Mouse (Mus musculus): ENCODE data around the gene A430078G23Rik. TPM values are rescaled to one million over a fixed set of nuclear protein-coding genes. Genes with fewer than 3 reads are reported as not detected.
"Not testable (repeated sequence)": the region's sequence is repeated elsewhere in the genome, so short reads cannot be mapped to it uniquely, and the experiment has no call there.

The A430078G23Rik gene
- total and polyA plus RNA-seq, 3 experiments = 0.15 to 0.44 TPM; not detected in 1

GRCm38 (mm10) chr8:3314345-3314744 is 38.9 kb upstream of the A430078G23Rik start:
- Histone ChIP-seq H3K9me3 (replicated peaks) (no peaks in the 10 kb centered on the region), H3K4me1 (ENCODE audit: insufficient read depth, low read depth, low read length) (no peaks in the 10 kb centered on the region), H3K27me3 (ENCODE audit: insufficient read depth, low read length) (0 out of 2 replicates have a peak, but pooled peaks cover 2% of the 10 kb centered on the region), H3K4me3 (ENCODE audit: low read depth, low read length) (no peak overlapping the region), H3K36me3 (replicated peaks) (no peaks in the 10 kb centered on the region)
- ATAC-seq (ENCODE audit: extremely low read depth, insufficient number of reproducible peaks, low FRiP score, poor library complexity, severe bottlenecking) = no peak
- no peak for TF ChIP-seq POLR2AphosphoS5 (IDR thresholded peaks at IDR 0.05; ENCODE audit: insufficient replicate concordance, low read depth, low read length)
- TF ChIP-seq CTCF (IDR thresholded peaks at IDR 0.05; ENCODE audit: low read depth, low read length) = no peak
- TF ChIP-seq GATA2 (IDR thresholded peaks at IDR 0.05; ENCODE audit: borderline replicate concordance, low read depth, low read length) = no peak
- no peak for TF ChIP-seq TAL1 (conservative IDR thresholded peaks at IDR 0.05; ENCODE audit: low read depth, low read length)
- DNase-seq (ENCODE audit: low spot score) = no peak

DNA sequence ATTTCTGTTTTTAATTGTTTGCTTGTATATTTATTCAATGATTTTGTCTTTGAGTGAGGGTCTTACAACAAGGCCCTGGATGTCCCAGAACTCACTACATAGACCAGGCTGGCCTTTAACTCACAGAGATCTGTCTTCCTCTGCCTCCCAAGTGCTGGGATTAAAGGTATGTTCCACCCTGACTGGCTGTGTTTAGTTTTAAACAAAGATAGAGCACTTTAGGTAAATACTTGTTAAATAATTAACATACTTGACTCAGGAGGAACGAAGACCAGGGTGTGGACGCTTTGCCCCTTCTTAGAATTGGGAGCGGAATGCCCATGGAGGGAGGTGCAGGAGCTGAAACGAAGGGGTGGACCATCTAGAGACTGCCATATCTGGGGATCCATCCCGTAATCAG is 36.6 kb upstream of the A430078G23Rik start:
- Histone ChIP-seq H3K36me3 (replicated peaks) (no peaks in the 10 kb centered on the region), H3K9me3 (replicated peaks) (no peaks in the 10 kb centered on the region), H3K4me3 (ENCODE audit: low read depth, low read length) (no peak overlapping the region), H3K4me1 (ENCODE audit: insufficient read depth, low read depth, low read length) (no peaks in the 10 kb centered on the region), H3K27me3 (ENCODE audit: insufficient read depth, low read length) (0 out of 2 replicates have a peak, but pooled peaks cover 2% of the 10 kb centered on the region)
- ATAC-seq (ENCODE audit: extremely low read depth, insufficient number of reproducible peaks, low FRiP score, poor library complexity, severe bottlenecking) (no peak), DNase-seq (ENCODE audit: low spot score) (no peak)
- TF ChIP-seq GATA1 (IDR thresholded peaks at IDR 0.05; ENCODE audit: borderline replicate concordance, low read length) = no peak
- no peak for TF ChIP-seq GATA2 (IDR thresholded peaks at IDR 0.05; ENCODE audit: borderline replicate concordance, low read depth, low read length)
- no peak for TF ChIP-seq TAL1 (conservative IDR thresholded peaks at IDR 0.05; ENCODE audit: low read depth, low read length)
- no peak for TF ChIP-seq POLR2AphosphoS5 (IDR thresholded peaks at IDR 0.05; ENCODE audit: insufficient replicate concordance, low read depth, low read length)
- TF ChIP-seq CTCF (IDR thresholded peaks at IDR 0.05; ENCODE audit: low read depth, low read length) = no peak

GRCm38 (mm10) chr8:3319267-3319666 is 33.9 kb upstream of the A430078G23Rik start:
- not testable (repeated sequence) for H3K9me3 ChIP-seq (replicated peaks); DNase-seq (ENCODE audit: low spot score)

GRCm38 (mm10) chr8:3324253-3324652 is 29.0 kb upstream of the A430078G23Rik start:
- DNase-seq (ENCODE audit: low spot score) (no peak), ATAC-seq (ENCODE audit: extremely low read depth, insufficient number of reproducible peaks, low FRiP score, poor library complexity, severe bottlenecking) (no peak)
- H3K36me3 ChIP-seq (replicated peaks) = no peaks in the 10 kb centered on the region
- peaks cover 10% of the 10 kb centered on the region for H3K27me3 ChIP-seq (ENCODE audit: insufficient read depth, low read length)
- no peaks in the 10 kb centered on the region for H3K9me3 ChIP-seq (replicated peaks)
- H3K4me1 ChIP-seq (ENCODE audit: insufficient read depth, low read depth, low read length) = no peaks in the 10 kb centered on the region
- TF ChIP-seq GATA1 (IDR thresholded peaks at IDR 0.05; ENCODE audit: borderline replicate concordance, low read length) = no peak
- TF ChIP-seq POLR2AphosphoS5 (IDR thresholded peaks at IDR 0.05; ENCODE audit: insufficient replicate concordance, low read depth, low read length) = no peak
- no peak for TF ChIP-seq CTCF (IDR thresholded peaks at IDR 0.05; ENCODE audit: low read depth, low read length)
- TF ChIP-seq GATA2 (IDR thresholded peaks at IDR 0.05; ENCODE audit: borderline replicate concordance, low read depth, low read length) = no peak
- no peak for TF ChIP-seq TAL1 (conservative IDR thresholded peaks at IDR 0.05; ENCODE audit: low read depth, low read length)
- H3K4me3 ChIP-seq (ENCODE audit: low read depth, low read length) = no peak overlapping the region

More at GRCm38 (mm10) chr8:3319267-3319666, 33.9 kb upstream of the A430078G23Rik start:
- H3K4me1 ChIP-seq (ENCODE audit: insufficient read depth, low read depth, low read length); H3K36me3 ChIP-seq (replicated peaks); ATAC-seq (ENCODE audit: extremely low read depth, insufficient number of reproducible peaks, low FRiP score, poor library complexity, severe bottlenecking); H3K27me3 ChIP-seq (ENCODE audit: insufficient read depth, low read length); H3K4me3 ChIP-seq (ENCODE audit: low read depth, low read length): not testable (repeated sequence)

GRCm38 (mm10) chr8:3327056-3327455 is 26.2 kb upstream of the A430078G23Rik start:
- Histone ChIP-seq H3K4me3 (ENCODE audit: low read depth, low read length) (no peak overlapping the region), H3K4me1 (ENCODE audit: insufficient read depth, low read depth, low read length) (no peaks in the 10 kb centered on the region), H3K9me3 (replicated peaks) (no peaks in the 10 kb centered on the region), H3K36me3 (replicated peaks) (no peaks in the 10 kb centered on the region), H3K27me3 (ENCODE audit: insufficient read depth, low read length) (peaks cover 10% of the 10 kb centered on the region)
- DNase-seq (ENCODE audit: low spot score) = no peak
- no peak for ATAC-seq (ENCODE audit: extremely low read depth, insufficient number of reproducible peaks, low FRiP score, poor library complexity, severe bottlenecking)
- no peak for TF ChIP-seq CTCF (IDR thresholded peaks at IDR 0.05; ENCODE audit: low read depth, low read length)
- no peak for TF ChIP-seq GATA2 (IDR thresholded peaks at IDR 0.05; ENCODE audit: borderline replicate concordance, low read depth, low read length)
- TF ChIP-seq POLR2AphosphoS5 (IDR thresholded peaks at IDR 0.05; ENCODE audit: insufficient replicate concordance, low read depth, low read length) = no peak
- no peak for TF ChIP-seq TAL1 (conservative IDR thresholded peaks at IDR 0.05; ENCODE audit: low read depth, low read length)
- TF ChIP-seq GATA1 (IDR thresholded peaks at IDR 0.05; ENCODE audit: borderline replicate concordance, low read length) = no peak

GRCm38 (mm10) chr8:3327538-3328245 is 25.5 kb upstream of the A430078G23Rik start:
- ATAC-seq (ENCODE audit: extremely low read depth, insufficient number of reproducible peaks, low FRiP score, poor library complexity, severe bottlenecking) (no peak), DNase-seq (ENCODE audit: low spot score) (no peak)
- TF ChIP-seq POLR2AphosphoS5 (IDR thresholded peaks at IDR 0.05; ENCODE audit: insufficient replicate concordance, low read depth, low read length) (no peak), CTCF (IDR thresholded peaks at IDR 0.05; ENCODE audit: low read depth, low read length) (no peak), TAL1 (conservative IDR thresholded peaks at IDR 0.05; ENCODE audit: low read depth, low read length) (no peak), GATA2 (IDR thresholded peaks at IDR 0.05; ENCODE audit: borderline replicate concordance, low read depth, low read length) (no peak), GATA1 (IDR thresholded peaks at IDR 0.05; ENCODE audit: borderline replicate concordance, low read length) (no peak)
- peaks cover 10% of the 10 kb centered on the region for H3K27me3 ChIP-seq (ENCODE audit: insufficient read depth, low read length)
- no peak overlapping the region for H3K4me3 ChIP-seq (ENCODE audit: low read depth, low read length)
- H3K4me1 ChIP-seq (ENCODE audit: insufficient read depth, low read depth, low read length) = no peaks in the 10 kb centered on the region
- no peaks in the 10 kb centered on the region for H3K36me3 ChIP-seq (replicated peaks)
- no peaks in the 10 kb centered on the region for H3K9me3 ChIP-seq (replicated peaks)

All from G1E (cell line).